Comparison of ENCODE assay signal across 24 mouse cellular contexts in genomic region chr9:121740490-121740889, GRCm38 (mm10). TPM values are rescaled to one million over a fixed set of nuclear protein-coding genes. Genes with fewer than 3 reads are reported as not detected.
DNase-seq lines count a peak whose midpoint lies in the region; ATAC-seq and TF ChIP-seq lines count a peak whose summit lies in the region.
"Had no signal": no experiment of that assay in that cellular context is flagged by ENCODE, and none has a peak within 500 bp of the region (broad histone marks: within the 10 kb centered on the region; RNA-seq: fewer than 3 reads in every experiment).

No protein-coding gene starts in this region.

- H3K27ac ChIP-seq in CH12.LX (ENCODE audit: insufficient read depth, low read depth), result peak overlapping the region; percentile 69
- H3K27ac ChIP-seq in midbrain, embryonic 15.5 days, result no peak overlapping the region

- H3K36me3 ChIP-seq in CH12.LX (replicated peaks in 1 of 2; ENCODE audit: control insufficient read depth in 1 of 2, insufficient read depth in 1 of 2, low read length in 1 of 2), result peaks cover 30 to 56% of the 10 kb centered on the region in 2 experiments
- H3K36me3 ChIP-seq in midbrain, embryonic 15.5 days (replicated peaks), result peaks cover 31% of the 10 kb centered on the region

- peaks cover 25% of the 10 kb centered on the region for H3K79me2 ChIP-seq in CH12.LX (replicated peaks; ENCODE audit: control insufficient read depth, extremely low read depth, insufficient read depth, poor library complexity, severe bottlenecking)

- H3K4me3 ChIP-seq in CH12.LX (replicated peaks in 1 of 3; ENCODE audit: low read depth in 2 of 3, low read length in 2 of 3, poor library complexity in 1 of 3), result no peak overlapping the region
- H3K4me3 ChIP-seq in midbrain, embryonic 15.5 days, result no peak overlapping the region

- H3K4me1 ChIP-seq in CH12.LX (ENCODE audit: control insufficient read depth in 1 of 2, insufficient read depth in 2 of 2), result peaks cover 15 to 53% of the 10 kb centered on the region in 2 experiments
- H3K4me1 ChIP-seq in midbrain, embryonic 15.5 days, result no peaks in the 10 kb centered on the region

- in situ Hi-C loops in CH12.LX (cut with MboI; ENCODE audit: low pct_ligation_motif_present, low pct_unique_long_range_greater_than_20kb, low sequenced_read_pairs), result no loop called here

- no peak for DNase-seq in frontal cortex, postnatal 10 days (ENCODE audit: low spot score in 2 of 2)
- DNase-seq in CH12.LX (ENCODE audit: extremely low read depth), result peak; percentile 28
- DNase-seq in brain, adult 2 months (ENCODE audit: low read depth, low spot score), result peak; percentile 34
- DNase-seq in induced T-regulatory cell, adult 2 months (ENCODE audit: low read depth), result peak; percentile 36
- DNase-seq in layer of hippocampus, postnatal 25 days (ENCODE audit: extremely low spot score in 1 of 2, low spot score in 1 of 2), result no peak
- no peak for DNase-seq in adrenal gland, postnatal 25 days
- DNase-seq: adrenal gland, adult 2 months; adrenal gland, adult 8-10 months; adrenal gland, postnatal 10 days; adrenal gland, postnatal 14 days; adrenal gland, postnatal 36 days; B cell, adult 2 months; cerebellum, adult 11 months; cerebellum, adult 11-12 months; cerebellum, adult 18-20 months; cerebellum, adult 2 months; cerebellum, adult 8-10 months had no signal

- TF ChIP-seq POLR2A in CH12.LX (IDR thresholded peaks at IDR 0.05; ENCODE audit: low read depth, low read length), result 0 out of 2 replicates have a peak, but pooled peaks have one; percentile 3

- no peaks in the 10 kb centered on the region for H3K27me3 ChIP-seq in CH12.LX (replicated peaks)
- no peaks in the 10 kb centered on the region for H3K27me3 ChIP-seq in midbrain, embryonic 15.5 days (replicated peaks)
- H3K27me3 ChIP-seq: Patski had no signal

- peak overlapping the region; percentile 82 for H3K9ac ChIP-seq in CH12.LX (ENCODE audit: insufficient read depth, low read depth)
- H3K9ac ChIP-seq in midbrain, embryonic 15.5 days, result no peak overlapping the region

- TF ChIP-seq RAD21 in CH12.LX (IDR thresholded peaks at IDR 0.05; ENCODE audit: low read depth, low read length), result no peak

- WGBS in midbrain, embryonic 15.5 days, result 87% methylated on average over 6 of the region's 6 CpGs

- ATAC-seq in frontal cortex, adult (ENCODE audit: low TSS enrichment), result peak; percentile 62; the same call in 1 of the 2 replicates
- no peak for ATAC-seq in midbrain, embryonic 15.5 days (replicated peaks)
- ATAC-seq: Patski had no signal

- H3K4me2 ChIP-seq in CH12.LX (ENCODE audit: insufficient read depth, low read depth, poor library complexity, severe bottlenecking), result peak overlapping the region; percentile 85
- H3K4me2 ChIP-seq in midbrain, embryonic 15.5 days, result no peak overlapping the region

- no peak for TF ChIP-seq EP300 in CH12.LX (IDR thresholded peaks at IDR 0.05; ENCODE audit: low read length)

- no peaks in the 10 kb centered on the region for H3K9me3 ChIP-seq in CH12.LX (replicated peaks; ENCODE audit: low read length)
- H3K9me3 ChIP-seq in midbrain, embryonic 15.5 days, result no peaks in the 10 kb centered on the region
- H3K9me3 ChIP-seq: G1E had no signal

- no peak for TF ChIP-seq CTCF in CH12.LX (conservative IDR thresholded peaks at IDR 0.05 in 1 of 2, IDR thresholded peaks at IDR 0.05 in 1 of 2; ENCODE audit: low read depth in 2 of 2, low read length in 2 of 2)

- dilution Hi-C loops in CH12.LX (cut with MboI; ENCODE audit: extremely low pct_ligation_motif_present, extremely low pct_unique_long_range_greater_than_20kb, low sequenced_read_pairs), result no loop called here

TF ChIP-seq in CH12.LX, 34 proteins besides CTCF, POLR2A, EP300 and RAD21:
- TF ChIP-seq MAX (IDR thresholded peaks at IDR 0.05; ENCODE audit: low read length), result no peak
- peak; percentile 46 for TF ChIP-seq JUN (IDR thresholded peaks at IDR 0.05; ENCODE audit: insufficient read depth, low read depth, low read length)
- peak; percentile 60 for TF ChIP-seq IRF4 (IDR thresholded peaks at IDR 0.05; ENCODE audit: low read depth, low read length)
- TF ChIP-seq BHLHE40 (IDR thresholded peaks at IDR 0.05; ENCODE audit: low read depth, low read length), result no peak

RNA-seq across cellular contexts. Expression of gene Zfp651, which starts 18.6 kb away (rescaled TPM):
- total RNA-seq in CH12.LX (2012; rRNA removed) (0.13 and 0.84 TPM in 2 replicates), CH12.LX (2014; rRNA removed) (0.07 and 0.30 TPM in 2 replicates)
- polyA plus RNA-seq in CH12.LX (2012; ENCODE audit: insufficient read length, low read depth), result 0.20 and 0.34 TPM in 2 replicates
- total RNA-seq in layer of hippocampus, postnatal 25 days (2021), result 100 to 1,000 TPM; 101 to 109 TPM
- 28.8 and 30.3 TPM in 2 replicates for polyA plus RNA-seq in midbrain, embryonic 15.5 days (2015; fragmentation: Nextera tagmentation; extraction: Ambion mirVana)
- 33.3 and 55.7 TPM in 2 replicates for total RNA-seq in adrenal gland, postnatal 25 days (2021)
- polyA plus RNA-seq: activated CD4-positive, CD25-positive, alpha-beta regulatory T cell, adult 4 months had no signal

RNA-seq across cellular contexts. Expression of gene Nktr, which starts 21.5 kb away (rescaled TPM):
- total RNA-seq in CH12.LX (2012; rRNA removed), result 31.0 and 39.3 TPM in 2 replicates
- 29.1 and 32.2 TPM in 2 replicates for total RNA-seq in CH12.LX (2014; rRNA removed)
- 65.0 and 65.4 TPM in 2 replicates for polyA plus RNA-seq in CH12.LX (2012; ENCODE audit: insufficient read length, low read depth)
- total RNA-seq in layer of hippocampus, postnatal 25 days (2021), result 100 to 1,000 TPM in 1 of 2 experiments, 10 to 100 TPM in 1; 71.9 to 123 TPM
- polyA plus RNA-seq in midbrain, embryonic 15.5 days (2015; fragmentation: Nextera tagmentation; extraction: Ambion mirVana), result 51.0 and 52.1 TPM in 2 replicates
- total RNA-seq in adrenal gland, postnatal 25 days (2021), result 90.6 and 90.8 TPM in 2 replicates

RNA-seq across cellular contexts. Expression of gene Ss18l2, which starts 30.4 kb away (rescaled TPM):
- total RNA-seq in CH12.LX (2012; rRNA removed), result 40.2 and 57.6 TPM in 2 replicates
- 77.0 and 82.2 TPM in 2 replicates for total RNA-seq in CH12.LX (2014; rRNA removed)
- 41.5 and 52.9 TPM in 2 replicates for polyA plus RNA-seq in CH12.LX (2012; ENCODE audit: insufficient read length, low read depth)
- 10 to 100 TPM; 80.2 to 90.3 TPM for total RNA-seq in layer of hippocampus, postnatal 25 days (2021)
- 139 and 149 TPM in 2 replicates for polyA plus RNA-seq in midbrain, embryonic 15.5 days (2015; fragmentation: Nextera tagmentation; extraction: Ambion mirVana)
- 41.6 and 44.9 TPM in 2 replicates for total RNA-seq in adrenal gland, postnatal 25 days (2021)

RNA-seq across cellular contexts. Expression of gene Sec22c, which starts 35.2 kb away (rescaled TPM):
- total RNA-seq in CH12.LX (2012; rRNA removed) (3.2 and 4.0 TPM in 2 replicates), CH12.LX (2014; rRNA removed) (2.4 and 2.5 TPM in 2 replicates)
- 4.6 and 5.7 TPM in 2 replicates for polyA plus RNA-seq in CH12.LX (2012; ENCODE audit: insufficient read length, low read depth)
- total RNA-seq in layer of hippocampus, postnatal 25 days (2021), result 10 to 100 TPM; 26.3 to 32.7 TPM
- 36.9 and 39.4 TPM in 2 replicates for polyA plus RNA-seq in midbrain, embryonic 15.5 days (2015; fragmentation: Nextera tagmentation; extraction: Ambion mirVana)
- 4.9 and 5.3 TPM in 2 replicates for total RNA-seq in adrenal gland, postnatal 25 days (2021)

RNA-seq across cellular contexts. Expression of gene Klhl40, which starts 36.9 kb away (rescaled TPM):
- total RNA-seq in CH12.LX (2012; rRNA removed) (not detected in 2 replicates), CH12.LX (2014; rRNA removed) (not detected in 2 replicates)
- polyA plus RNA-seq in CH12.LX (2012; ENCODE audit: insufficient read length, low read depth), result not detected in 2 replicates
- total RNA-seq in layer of hippocampus, postnatal 25 days (2021), result 1 to 10 TPM; 3.3 to 4.4 TPM
- polyA plus RNA-seq in midbrain, embryonic 15.5 days (2015; fragmentation: Nextera tagmentation; extraction: Ambion mirVana), result 1.6 and 1.9 TPM in 2 replicates
- 0.18 TPM in 1 of 2 replicates, not detected in the other for total RNA-seq in adrenal gland, postnatal 25 days (2021)
- total RNA-seq: adrenal gland, adult 2 months; adrenal gland, postnatal 14 days; G1E; MEL had no signal
- polyA plus RNA-seq: activated CD4-positive, CD25-positive, alpha-beta regulatory T cell, adult 4 months; adrenal gland, adult 2 months; CD4-positive, CD25-positive, alpha-beta regulatory T cell, adult 4 months; G1E; Patski had no signal

Comparison
In these comparisons a context has a peak if more than half of its experiments do, and no peak if none do; other contexts are left out.
1. DNase-seq: peak in CH12.LX (single experiment), brain, adult 2 months (single experiment) and induced T-regulatory cell, adult 2 months (single experiment); none in frontal cortex, postnatal 10 days (0 of 2), layer of hippocampus, postnatal 25 days (0 of 2) and adrenal gland, postnatal 25 days (single experiment).
2. RNA of gene Zfp651, which starts 18.6 kb away (total RNA-seq): 101 to 109 TPM in layer of hippocampus, postnatal 25 days and 33.3 to 55.7 TPM in adrenal gland, postnatal 25 days; 0.07 to 0.84 TPM in CH12.LX; every median in the first group is over 10 times any median in the second.